Mouse (Mus musculus) midbrain, embryonic 13.5 days (tissue): ENCODE measurements around the gene Ddx20. TPM values are rescaled to one million over a fixed set of nuclear protein-coding genes. Genes with fewer than 3 reads are reported as not detected.
"Not testable (repeated sequence)": the region's sequence is repeated elsewhere in the genome, so short reads cannot be mapped to it uniquely, and the experiment has no call there.

ENCODE experiments used
- ATAC-seq: fragments of 200-750 bp; cut with Nextera tagmentation; 2 replicates; pipeline ENCODE4 v1.8.0; 2017; ENCODE audit warnings: mild to moderate bottlenecking, moderate TSS enrichment, moderate library complexity
- H3K27ac ChIP-seq: fragments of 300-500 bp; sonication (generic); 2 replicates; pipeline ENCODE4 v1.5.1; 2015; ENCODE audit warnings: inconsistent platforms, mild to moderate bottlenecking, moderate library complexity
- H3K27me3 ChIP-seq: fragments of 300-500 bp; sonication (generic); 2 replicates; pipeline ENCODE4 v1.6.1; 2015; ENCODE audit warnings: mild to moderate bottlenecking, inconsistent platforms
- H3K36me3 ChIP-seq: fragments of 300-500 bp; sonication (generic); 2 replicates; pipeline ENCODE4 v1.6.1; 2015; ENCODE audit warnings: mild to moderate bottlenecking, inconsistent platforms
- H3K4me1 ChIP-seq: fragments of 300-500 bp; sonication (generic); replicated peaks from 2 replicates; pipeline ENCODE4 v1.6.1; 2015; ENCODE audit warnings: inconsistent platforms
- H3K4me2 ChIP-seq: fragments of 300-500 bp; sonication (generic); replicated peaks from 2 replicates; pipeline ENCODE4 v1.6.1; 2015; ENCODE audit warnings: moderate library complexity, mild to moderate bottlenecking, inconsistent platforms
- H3K4me3 ChIP-seq: fragments of 300-500 bp; sonication (generic); replicated peaks from 2 replicates; pipeline ENCODE4 v1.5.1; 2015; ENCODE audit warnings: mild to moderate bottlenecking, inconsistent platforms
- H3K9ac ChIP-seq: fragments of 300-500 bp; sonication (generic); replicated peaks from 2 replicates; pipeline ENCODE4 v1.6.1; 2015; ENCODE audit warnings: mild to moderate bottlenecking, inconsistent platforms
- H3K9me3 ChIP-seq: fragments of 300-500 bp; sonication (generic); 2 replicates; pipeline ENCODE4 v1.6.1; 2016; ENCODE audit warnings: mild to moderate bottlenecking, inconsistent platforms
- WGBS: fragments of 180-500 bp; shearing (Covaris S2); methylation state at CpG from one replicate; pipeline ENCODE4 v1.1.7; 2015; 5-methylcytosine and 5-hydroxymethylcytosine counted together
- polyA plus RNA-seq: library from polyadenylated mRNA; unstranded; fragments of >200 nt; fragmentation: Nextera tagmentation; extraction: Ambion mirVana; gene quantifications from 2 replicates; pipeline ENCODE4 v1.2.1, GENCODE M21; 2015

Gene Ddx20
- polyA plus RNA-seq, 1 experiment from 2014 or later = 32.0 TPM

- ATAC-seq = peak; percentile 97
- 2% methylated on average over 39 of the region's 43 CpGs for WGBS
- peaks cover 40% of the 10 kb centered on the region for H3K27me3 ChIP-seq
- peak within 1 kb of the TSS; percentile 68 for H3K9ac ChIP-seq
- H3K9me3 ChIP-seq = no peaks in the 10 kb centered on the region
- 0 out of 2 replicates have a peak within 1 kb of the TSS, but pooled peaks have one; percentile 27 for H3K27ac ChIP-seq
- H3K4me1 ChIP-seq = peaks cover 31% of the 10 kb centered on the region
- H3K36me3 ChIP-seq = no peaks in the 10 kb centered on the region
- peak within 1 kb of the TSS; percentile 98 for H3K4me2 ChIP-seq
- H3K4me3 ChIP-seq = peak within 1 kb of the TSS; percentile 54
Observed at GRCm38 (mm10) chr3:105704031-105705008, 16.9 kb upstream of the Ddx20 start, which contains the start of gene Inka2. Gene Inka2, plus strand, starts transcription at chr3:105704599.

GRCm38 (mm10) chr3:105703571-105703970, 16.2 kb upstream of the Ddx20 start:
- Histone ChIP-seq H3K36me3 (no peaks in the 10 kb centered on the region), H3K4me2 (peak overlapping the region; percentile 98; the same call in 1 of the 2 replicates), H3K4me1 (peaks cover 31% of the 10 kb centered on the region), H3K9ac (no peak overlapping the region), H3K27me3 (peaks cover 40% of the 10 kb centered on the region), H3K4me3 (no peak overlapping the region), H3K9me3 (no peaks in the 10 kb centered on the region), H3K27ac (no peak overlapping the region)
- WGBS = 51% methylated on average over 6 of the region's 6 CpGs
- ATAC-seq = no peak

GRCm38 (mm10) chr3:105701399-105701798, 14.0 kb upstream of the Ddx20 start:
- Histone ChIP-seq H3K36me3 (no peaks in the 10 kb centered on the region), H3K4me3 (no peak overlapping the region), H3K9ac (no peak overlapping the region), H3K27ac (no peak overlapping the region), H3K9me3 (no peaks in the 10 kb centered on the region), H3K4me2 (no peak overlapping the region), H3K27me3 (peaks cover 37% of the 10 kb centered on the region), H3K4me1 (peaks cover 35% of the 10 kb centered on the region)
- WGBS = 72% methylated on average over 5 of the region's 5 CpGs
- ATAC-seq = no peak

GRCm38 (mm10) chr3:105700786-105701185, 13.4 kb upstream of the Ddx20 start:
- H3K4me2 ChIP-seq, H3K36me3 ChIP-seq, H3K4me3 ChIP-seq, ATAC-seq, H3K9ac ChIP-seq, H3K27ac ChIP-seq, H3K9me3 ChIP-seq: not testable (repeated sequence)
- peaks cover 35% of the 10 kb centered on the region for H3K4me1 ChIP-seq
- WGBS = 45% methylated on average over 1 of the region's 1 CpGs
- peaks cover 31% of the 10 kb centered on the region for H3K27me3 ChIP-seq

GRCm38 (mm10) chr3:105699241-105699933, 12.0 kb upstream of the Ddx20 start:
- peaks cover 36% of the 10 kb centered on the region for H3K4me1 ChIP-seq
- no peaks in the 10 kb centered on the region for H3K36me3 ChIP-seq
- no peak overlapping the region for H3K27ac ChIP-seq
- no peak overlapping the region for H3K4me3 ChIP-seq
- peaks cover 26% of the 10 kb centered on the region for H3K27me3 ChIP-seq
- 64% methylated on average over 3 of the region's 3 CpGs for WGBS
- no peaks in the 10 kb centered on the region for H3K9me3 ChIP-seq
- H3K4me2 ChIP-seq = no peak overlapping the region
- ATAC-seq = no peak
- no peak overlapping the region for H3K9ac ChIP-seq

GRCm38 (mm10) chr3:105698311-105698710, 10.9 kb upstream of the Ddx20 start:
- 86% methylated on average over 1 of the region's 1 CpGs for WGBS

GRCm38 (mm10) chr3:105697148-105697441, 9.7 kb upstream of the Ddx20 start:
- H3K36me3 ChIP-seq = no peaks in the 10 kb centered on the region
- no peaks in the 10 kb centered on the region for H3K9me3 ChIP-seq
- H3K9ac ChIP-seq = no peak overlapping the region
- H3K27ac ChIP-seq = no peak overlapping the region
- H3K27me3 ChIP-seq = peaks cover 14% of the 10 kb centered on the region
- WGBS = 64% methylated on average over 5 of the region's 5 CpGs
- no peak overlapping the region for H3K4me3 ChIP-seq
- ATAC-seq = peak; percentile 40; the same call in 1 of the 2 replicates
- no peak overlapping the region for H3K4me2 ChIP-seq
- H3K4me1 ChIP-seq = peaks cover 31% of the 10 kb centered on the region

More at GRCm38 (mm10) chr3:105698311-105698710, 10.9 kb upstream of the Ddx20 start:
- no peaks in the 10 kb centered on the region for H3K36me3 ChIP-seq
- H3K27me3 ChIP-seq = peaks cover 22% of the 10 kb centered on the region
- no peak overlapping the region for H3K9ac ChIP-seq
- no peak overlapping the region for H3K4me3 ChIP-seq
- ATAC-seq = no peak
- H3K9me3 ChIP-seq = no peaks in the 10 kb centered on the region
- H3K4me2 ChIP-seq = no peak overlapping the region
- H3K27ac ChIP-seq = no peak overlapping the region
- peaks cover 31% of the 10 kb centered on the region for H3K4me1 ChIP-seq

GRCm38 (mm10) chr3:105696387-105697147, 9.2 kb upstream of the Ddx20 start:
- no peaks in the 10 kb centered on the region for H3K9me3 ChIP-seq
- H3K27ac ChIP-seq = peak overlapping the region; percentile 79
- 53% methylated on average over 17 of the region's 17 CpGs for WGBS
- H3K36me3 ChIP-seq = no peaks in the 10 kb centered on the region
- H3K4me2 ChIP-seq = peak overlapping the region; percentile 47
- peaks cover 31% of the 10 kb centered on the region for H3K4me1 ChIP-seq
- ATAC-seq = peak; percentile 10; the same call in 1 of the 2 replicates
- peak overlapping the region; percentile 13; the same call in 1 of the 2 replicates for H3K4me3 ChIP-seq
- peaks cover 10% of the 10 kb centered on the region; the same call in 1 of the 2 replicates for H3K27me3 ChIP-seq
- H3K9ac ChIP-seq = peak overlapping the region; percentile 52; the same call in 1 of the 2 replicates

GRCm38 (mm10) chr3:105695476-105696386, 8.4 kb upstream of the Ddx20 start:
- H3K9ac ChIP-seq = peak overlapping the region; percentile 52; the same call in 1 of the 2 replicates
- H3K4me2 ChIP-seq = peak overlapping the region; percentile 47
- H3K36me3 ChIP-seq = no peaks in the 10 kb centered on the region
- H3K9me3 ChIP-seq = no peaks in the 10 kb centered on the region
- H3K27ac ChIP-seq = peak overlapping the region; percentile 79
- H3K4me1 ChIP-seq = peaks cover 31% of the 10 kb centered on the region
- WGBS = 17% methylated on average over 20 of the region's 20 CpGs
- peak; percentile 91 for ATAC-seq
- H3K27me3 ChIP-seq = peaks cover 10% of the 10 kb centered on the region; the same call in 1 of the 2 replicates
- peak overlapping the region; percentile 13 for H3K4me3 ChIP-seq

- no peaks in the 10 kb centered on the region for H3K36me3 ChIP-seq
- H3K9me3 ChIP-seq = no peaks in the 10 kb centered on the region
- no peak overlapping the region for H3K4me2 ChIP-seq
- H3K27ac ChIP-seq = no peak overlapping the region
- 81% methylated on average over 14 of the region's 14 CpGs for WGBS
- H3K9ac ChIP-seq = no peak overlapping the region
- no peak overlapping the region for H3K4me3 ChIP-seq
- peaks cover 31% of the 10 kb centered on the region for H3K4me1 ChIP-seq
- no peak for ATAC-seq
- H3K27me3 ChIP-seq = peaks cover 10% of the 10 kb centered on the region; the same call in 1 of the 2 replicates
Observed at GRCm38 (mm10) chr3:105693327-105694080, 6.1 kb upstream of the Ddx20 start.
